Mouse (Mus musculus): ENCODE data around the gene Gm49366.
"Not testable (repeated sequence)": the region's sequence is repeated elsewhere in the genome, so short reads cannot be mapped to it uniquely, and the experiment has no call there.

The Gm49366 gene

GRCm38 (mm10) chr12:84032854-84033253, 5.9 kb upstream of the Gm49366 start:
- no peak for DNase-seq (ENCODE audit: low read depth)

GRCm38 (mm10) chr12:84033302-84033701, 5.4 kb upstream of the Gm49366 start:
- not testable (repeated sequence) for DNase-seq (ENCODE audit: low read depth)

- no peak for DNase-seq (ENCODE audit: low read depth)
These were observed 4.6 kb upstream of the Gm49366 start for GRCm38 (mm10) chr12:84034108-84034507.

- DNase-seq (ENCODE audit: low read depth) = not testable (repeated sequence)
These were observed 494 bp upstream of the Gm49366 start, which contains the start of gene Acot4 for GRCm38 (mm10) chr12:84038241-84038640. Acot4 (plus strand) TSS chr12:84038379.

GRCm38 (mm10) chr12:84042248-84042647, 3.5 kb downstream of the Gm49366 start:
- DNase-seq (ENCODE audit: low read depth) = no peak

GRCm38 (mm10) chr12:84044045-84044444, 5.3 kb downstream of the Gm49366 start:
- DNase-seq (ENCODE audit: low read depth) = no peak

GRCm38 (mm10) chr12:84046906-84047305, 8.2 kb downstream of the Gm49366 start:
- no peak for DNase-seq (ENCODE audit: low read depth)

- not testable (repeated sequence) for DNase-seq (ENCODE audit: low read depth)
These were observed 12.0 kb downstream of the Gm49366 start for GRCm38 (mm10) chr12:84050744-84051143.

- DNase-seq (ENCODE audit: low read depth) = no peak
These were observed 13.3 kb downstream of the Gm49366 start, which contains the start of gene Acot3 for GRCm38 (mm10) chr12:84051937-84052474. Acot3 (plus strand) TSS chr12:84052144.

GRCm38 (mm10) chr12:84052609-84053008, 13.9 kb downstream of the Gm49366 start:
- no peak for DNase-seq (ENCODE audit: low read depth)

- DNase-seq (ENCODE audit: low read depth) = no peak
These were observed 14.4 kb downstream of the Gm49366 start for GRCm38 (mm10) chr12:84053173-84053572.

GRCm38 (mm10) chr12:84053679-84054391, 15.1 kb downstream of the Gm49366 start:
- no peak for DNase-seq (ENCODE audit: low read depth)

- DNase-seq (ENCODE audit: low read depth) = peak; percentile 67
These were observed 22.2 kb downstream of the Gm49366 start for GRCm38 (mm10) chr12:84060946-84061345.

GRCm38 (mm10) chr12:84062336-84062735, 23.6 kb downstream of the Gm49366 start:
- DNase-seq (ENCODE audit: low read depth) = no peak

- no peak for DNase-seq (ENCODE audit: low read depth)
These were observed 24.5 kb downstream of the Gm49366 start for GRCm38 (mm10) chr12:84063228-84063627.

GRCm38 (mm10) chr12:84063833-84064232, 25.1 kb downstream of the Gm49366 start:
- DNase-seq (ENCODE audit: low read depth) = no peak

GRCm38 (mm10) chr12:84064621-84065020, 25.9 kb downstream of the Gm49366 start:
- DNase-seq (ENCODE audit: low read depth) = no peak

GRCm38 (mm10) chr12:84067752-84068151, 29.0 kb downstream of the Gm49366 start:
- DNase-seq (ENCODE audit: low read depth) = no peak

GRCm38 (mm10) chr12:84068296-84068695, 29.6 kb downstream of the Gm49366 start:
- DNase-seq (ENCODE audit: low read depth) = no peak

- DNase-seq (ENCODE audit: low read depth) = no peak
These were observed 30.3 kb downstream of the Gm49366 start, which contains the start of gene Acot5 for GRCm38 (mm10) chr12:84068986-84069385. Acot5 (plus strand) TSS chr12:84069325.

- DNase-seq (ENCODE audit: low read depth) = not testable (repeated sequence)
These were observed 30.8 kb downstream of the Gm49366 start for GRCm38 (mm10) chr12:84069582-84069981.

GRCm38 (mm10) chr12:84071696-84072095, 33.0 kb downstream of the Gm49366 start:
- DNase-seq (ENCODE audit: low read depth) = no peak

GRCm38 (mm10) chr12:84077371-84077990, 38.7 kb downstream of the Gm49366 start:
- DNase-seq (ENCODE audit: low read depth) = no peak

Measured in naive thymus-derived CD4-positive, alpha-beta T cell, adult 2 months (primary cell).